In genomic region chr10:89708720-89709119, GRCm38 (mm10) we compare ENCODE assay signal across 8 mouse cellular contexts. TPM values are rescaled to one million over a fixed set of nuclear protein-coding genes. Genes with fewer than 3 reads are reported as not detected.
A peak's percentile ranks its signal among the peaks of the same experiment; 100 is the strongest.
DNase-seq lines count a peak whose midpoint lies in the region; ATAC-seq and TF ChIP-seq lines count a peak whose summit lies in the region.

No protein-coding gene starts in this region.

- TF ChIP-seq CTCF in lung, embryonic 14.5 days (IDR thresholded peaks at IDR 0.05; ENCODE audit: low read depth): no peak

- H3K9me3 ChIP-seq in lung, embryonic 14.5 days (ENCODE audit: low read depth, low read length): no peaks in the 10 kb centered on the region
- no peaks in the 10 kb centered on the region for H3K9me3 ChIP-seq in intestine, embryonic 15.5 days
- H3K9me3 ChIP-seq in neural tube, embryonic 13.5 days: no peaks in the 10 kb centered on the region

- H3K4me3 ChIP-seq in lung, embryonic 14.5 days (ENCODE audit: low read depth, low read length): no peak overlapping the region
- no peak overlapping the region for H3K4me3 ChIP-seq in intestine, embryonic 15.5 days (replicated peaks)
- no peak overlapping the region for H3K4me3 ChIP-seq in neural tube, embryonic 13.5 days

- no peaks in the 10 kb centered on the region for H3K27me3 ChIP-seq in lung, embryonic 14.5 days (ENCODE audit: insufficient read depth, low read length)
- no peaks in the 10 kb centered on the region for H3K27me3 ChIP-seq in intestine, embryonic 15.5 days (replicated peaks)
- no peaks in the 10 kb centered on the region for H3K27me3 ChIP-seq in neural tube, embryonic 13.5 days

- peak; percentile 47 for DNase-seq in adrenal gland, adult 2 months
- DNase-seq in adrenal gland, adult 8-10 months: no peak
- DNase-seq in lung, embryonic 14.5 days: peak; percentile 50
- DNase-seq in lung, postnatal 25 days (ENCODE audit: low spot score): no peak
- no peak for DNase-seq in left cerebral cortex, adult 8-10 months (ENCODE audit: low spot score in 2 of 2)
- DNase-seq in left cerebral cortex, postnatal 25 days (ENCODE audit: low spot score in 2 of 2): no peak

- intact Hi-C loops in left cerebral cortex, postnatal 25 days (cut with DNase I): no loop called here

- WGBS in lung, embryonic 14.5 days: 28% methylated on average over 10 of the region's 10 CpGs
- 34% methylated on average over 10 of the region's 10 CpGs for WGBS in intestine, embryonic 15.5 days
- WGBS in neural tube, embryonic 13.5 days: 27% methylated on average over 10 of the region's 10 CpGs

- ATAC-seq in lung, embryonic 14.5 days (ENCODE audit: insufficient read depth): peak; percentile 91
- ATAC-seq in intestine, embryonic 15.5 days: peak; percentile 67; the same call in 1 of the 2 replicates
- no peak for ATAC-seq in neural tube, embryonic 13.5 days (ENCODE audit: low read depth)

- peak overlapping the region; percentile 35; the same call in 1 of the 2 replicates for H3K4me2 ChIP-seq in lung, embryonic 14.5 days
- H3K4me2 ChIP-seq in intestine, embryonic 15.5 days (replicated peaks): peak overlapping the region; percentile 35
- H3K4me2 ChIP-seq in neural tube, embryonic 13.5 days: peak overlapping the region; percentile 13; the same call in 1 of the 2 replicates

- H3K4me1 ChIP-seq in lung, embryonic 14.5 days (ENCODE audit: insufficient read depth): no peaks in the 10 kb centered on the region
- H3K4me1 ChIP-seq in intestine, embryonic 15.5 days (replicated peaks): no peaks in the 10 kb centered on the region
- H3K4me1 ChIP-seq in neural tube, embryonic 13.5 days (replicated peaks): no peaks in the 10 kb centered on the region

- peaks cover 15% of the 10 kb centered on the region; the same call in 1 of the 2 replicates for H3K36me3 ChIP-seq in lung, embryonic 14.5 days (ENCODE audit: insufficient read depth)
- 0 out of 2 replicates have a peak, but pooled peaks cover 6% of the 10 kb centered on the region for H3K36me3 ChIP-seq in intestine, embryonic 15.5 days
- peaks cover 27% of the 10 kb centered on the region for H3K36me3 ChIP-seq in neural tube, embryonic 13.5 days

- no peak overlapping the region for H3K9ac ChIP-seq in lung, embryonic 14.5 days
- H3K9ac ChIP-seq in intestine, embryonic 15.5 days: no peak overlapping the region
- no peak overlapping the region for H3K9ac ChIP-seq in neural tube, embryonic 13.5 days

- H3K27ac ChIP-seq in lung, embryonic 14.5 days (ENCODE audit: low read depth): no peak overlapping the region
- no peak overlapping the region for H3K27ac ChIP-seq in intestine, embryonic 15.5 days
- H3K27ac ChIP-seq in neural tube, embryonic 13.5 days (replicated peaks): no peak overlapping the region

RNA-seq across cellular contexts. Expression of gene Scyl2, which starts 22.6 kb away (rescaled TPM):
- 10 to 100 TPM; 36.6 to 57.4 TPM for total RNA-seq in adrenal gland, adult 2 months (2021)
- polyA plus RNA-seq in adrenal gland, adult 2 months (2012; rRNA removed): 11.1 and 13.3 TPM in 2 replicates
- 10 to 100 TPM; 41.1 to 52.0 (median 48.3) TPM for total RNA-seq in adrenal gland, adult 8-10 months (2022)
- polyA plus RNA-seq in lung, embryonic 14.5 days (2014; fragmentation: Nextera tagmentation; extraction: Ambion mirVana): 13.0 and 13.9 TPM in 2 replicates
- 6.9 and 7.5 TPM in 2 replicates for polyA plus RNA-seq in intestine, embryonic 15.5 days (2015; fragmentation: Nextera tagmentation; extraction: Ambion mirVana)
- 8.6 and 9.1 TPM in 2 replicates for polyA plus RNA-seq in neural tube, embryonic 13.5 days (2015; fragmentation: Nextera tagmentation; extraction: Ambion mirVana)
- 10 to 100 TPM; 29.6 to 36.9 (median 33.4) TPM for total RNA-seq in left cerebral cortex, adult 8-10 months (2022)
- 10 to 100 TPM; 33.9 to 37.3 TPM for total RNA-seq in left cerebral cortex, postnatal 25 days (2021)

RNA-seq across cellular contexts. Expression of gene Actr6, which starts 23.4 kb away (rescaled TPM):
- total RNA-seq in adrenal gland, adult 2 months (2021): 10 to 100 TPM; 15.4 to 21.3 TPM
- 0.42 and 0.90 TPM in 2 replicates for polyA plus RNA-seq in adrenal gland, adult 2 months (2012; rRNA removed)
- total RNA-seq in adrenal gland, adult 8-10 months (2022): 10 to 100 TPM; 22.3 to 29.2 (median 24.6) TPM
- polyA plus RNA-seq in lung, embryonic 14.5 days (2014; fragmentation: Nextera tagmentation; extraction: Ambion mirVana): 28.8 and 31.5 TPM in 2 replicates
- polyA plus RNA-seq in intestine, embryonic 15.5 days (2015; fragmentation: Nextera tagmentation; extraction: Ambion mirVana): 23.8 and 30.6 TPM in 2 replicates
- 54.7 and 59.0 TPM in 2 replicates for polyA plus RNA-seq in neural tube, embryonic 13.5 days (2015; fragmentation: Nextera tagmentation; extraction: Ambion mirVana)
- total RNA-seq in left cerebral cortex, adult 8-10 months (2022): 10 to 100 TPM; 19.8 to 22.5 (median 20.9) TPM
- 10 to 100 TPM; 18.5 to 25.2 TPM for total RNA-seq in left cerebral cortex, postnatal 25 days (2021)

RNA-seq across cellular contexts. Expression of gene Uhrf1bp1l, which starts 36.1 kb away (rescaled TPM):
- total RNA-seq in adrenal gland, adult 2 months (2021): 10 to 100 TPM; 71.5 to 80.9 TPM
- polyA plus RNA-seq in adrenal gland, adult 2 months (2012; rRNA removed): 11.9 and 14.6 TPM in 2 replicates
- 10 to 100 TPM; 83.1 to 95.1 (median 87.1) TPM for total RNA-seq in adrenal gland, adult 8-10 months (2022)
- polyA plus RNA-seq in lung, embryonic 14.5 days (2014; fragmentation: Nextera tagmentation; extraction: Ambion mirVana): 31.3 and 35.1 TPM in 2 replicates
- polyA plus RNA-seq in intestine, embryonic 15.5 days (2015; fragmentation: Nextera tagmentation; extraction: Ambion mirVana): 21.0 and 22.9 TPM in 2 replicates
- 31.2 and 31.3 TPM in 2 replicates for polyA plus RNA-seq in neural tube, embryonic 13.5 days (2015; fragmentation: Nextera tagmentation; extraction: Ambion mirVana)
- total RNA-seq in left cerebral cortex, adult 8-10 months (2022): 10 to 100 TPM; 77.4 to 87.0 (median 84.8) TPM
- 10 to 100 TPM; 87.6 to 92.0 TPM for total RNA-seq in left cerebral cortex, postnatal 25 days (2021)

Comparison
In these comparisons a context has a peak if more than half of its experiments do, and no peak if none do; other contexts are left out.
1. DNase-seq: peak in adrenal gland, adult 2 months (single experiment) and lung, embryonic 14.5 days (single experiment); none in adrenal gland, adult 8-10 months (single experiment), lung, postnatal 25 days (single experiment), left cerebral cortex, adult 8-10 months (0 of 2) and left cerebral cortex, postnatal 25 days (0 of 2).
2. Peak in every context shown above with its lines, with median percentiles within 50 percentile points of each other: H3K4me2 ChIP-seq.